Mouse (Mus musculus) cerebellum, postnatal 10 days (tissue): ENCODE measurements around the gene Txnl4b.

ENCODE experiments used
- DNase-seq, 2 experiments: peaks; one replicate each; pipeline ENCODE4 v3.0.0; 2021; ENCODE audit warnings: mixed read lengths in 2 of 2

Gene Txnl4b

DNA sequence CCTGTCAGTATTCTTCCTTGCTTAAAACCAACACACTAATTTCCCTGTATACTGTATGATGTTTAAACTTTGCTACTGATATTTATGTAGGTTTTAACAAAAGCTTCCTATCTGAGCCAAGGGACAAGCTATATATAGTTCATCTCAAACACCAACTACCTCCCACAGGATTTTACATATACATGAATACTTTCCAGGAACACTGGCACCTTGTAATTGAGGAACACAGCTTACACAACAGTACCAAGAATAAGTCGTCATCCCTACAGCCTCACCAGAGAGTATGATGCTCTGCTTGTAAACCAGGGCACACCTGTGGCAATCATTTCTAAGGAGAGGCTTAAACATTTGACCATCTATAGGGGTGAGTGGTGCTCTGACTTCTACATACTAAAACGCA, 41.0 kb downstream of the Txnl4b start:
- DNase-seq: no peak

- peak in 1 of 2 experiments; percentile 16 for DNase-seq
These were observed 42.0 kb downstream of the Txnl4b start for GRCm38 (mm10) chr8:109607650-109608049.

- DNase-seq: peak; percentile 97 to 98
These were observed 42.8 kb downstream of the Txnl4b start, which contains the start of gene Dhodh for GRCm38 (mm10) chr8:109608271-109609152. Gene Dhodh (minus strand): TSS chr8:109608673.

DNA sequence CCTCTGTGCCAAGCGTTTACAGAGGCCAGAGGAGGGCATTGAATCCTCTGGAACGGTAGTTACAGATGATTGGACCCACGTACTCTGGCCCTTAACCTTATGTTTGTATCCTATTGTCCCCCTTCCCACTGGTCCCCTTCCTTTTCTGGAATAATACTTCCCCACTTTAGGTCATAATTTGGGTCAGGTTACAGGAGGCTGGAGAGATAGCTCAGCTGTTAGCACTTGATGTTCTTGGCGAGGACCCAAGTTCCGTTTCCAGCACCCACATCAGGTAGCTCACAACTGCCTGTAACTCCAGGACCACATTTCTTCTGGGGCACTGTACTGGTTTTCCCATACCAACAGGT, 43.4 kb downstream of the Txnl4b start:
- peak; percentile 27 to 52 for DNase-seq

DNA sequence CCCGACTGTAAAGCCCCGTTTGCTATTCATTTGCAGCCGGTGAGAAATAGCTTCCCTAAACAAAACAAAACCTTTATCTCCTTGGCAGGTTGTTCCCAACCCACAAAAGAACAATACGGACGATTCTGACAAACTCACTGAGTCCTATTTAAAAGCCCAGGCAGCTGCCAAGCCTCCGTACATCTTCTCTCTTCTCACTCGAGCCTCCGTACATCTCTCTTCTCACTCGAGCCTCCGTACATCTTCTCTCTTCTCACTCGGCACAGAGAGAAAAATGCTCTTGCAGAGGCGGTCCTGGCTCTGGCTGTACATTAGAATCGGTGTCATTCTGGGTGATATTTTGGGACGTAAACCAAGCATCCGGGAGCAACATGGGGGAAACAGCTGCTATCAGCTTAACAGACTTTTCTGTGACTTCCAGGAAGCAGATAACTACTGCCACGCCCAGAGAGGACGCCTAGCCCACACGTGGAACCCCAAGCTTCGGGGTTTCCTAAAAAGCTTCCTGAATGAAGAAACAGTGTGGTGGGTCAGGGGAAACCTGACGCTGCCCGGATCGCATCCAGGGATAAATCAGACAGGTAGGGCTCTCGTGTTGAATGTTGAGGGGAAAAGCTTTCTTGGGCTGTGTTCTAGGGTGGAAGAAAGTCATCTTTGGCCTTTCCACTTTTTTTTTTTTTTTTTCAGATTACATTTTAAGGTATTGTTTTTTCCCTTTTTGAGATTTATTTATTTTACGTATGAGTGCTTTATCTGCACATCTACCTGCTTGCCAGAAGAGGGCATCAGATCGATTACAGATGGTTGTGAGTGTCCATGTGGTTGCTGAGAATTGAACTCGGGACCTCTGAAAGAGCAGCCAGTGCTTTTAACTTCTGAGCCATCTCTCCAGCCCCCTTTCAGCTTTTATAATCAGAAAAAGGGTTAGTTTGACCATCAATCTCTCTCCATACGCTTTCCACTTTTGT, 48.8 kb downstream of the Txnl4b start, which contains the start of gene Pkd1l3:
Pkd1l3 (plus strand) TSS at position 275 of the 968 bp plus-strand sequence.
- DNase-seq: no peak

DNA sequence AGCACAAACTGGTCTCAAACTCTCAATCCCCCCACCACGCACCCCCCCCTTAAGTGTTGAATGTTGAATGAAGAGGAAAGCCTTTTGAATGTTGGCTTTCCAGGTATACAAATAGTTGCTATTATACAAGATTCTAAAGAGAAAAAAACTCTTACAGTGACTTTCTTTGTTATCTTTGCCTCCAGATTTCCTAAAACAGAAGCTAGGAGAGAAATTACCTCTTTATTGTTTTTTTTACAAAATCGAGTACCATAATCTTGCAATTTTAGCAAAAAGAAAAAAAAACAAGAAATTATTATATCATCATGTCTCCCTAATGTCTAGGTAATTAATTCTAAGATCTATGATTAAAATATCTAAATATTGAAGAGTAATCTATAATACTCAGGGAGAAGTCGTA, 49.9 kb downstream of the Txnl4b start:
- no peak for DNase-seq
